Mouse (Mus musculus): ENCODE measurements at regions not wholly inside any gene's neighbourhood (a gene's known extent, or its start where the extent isn't known, plus 50 kb on each side); places are given as distances from the start of the nearest gene placed in this dataset.

DNA sequence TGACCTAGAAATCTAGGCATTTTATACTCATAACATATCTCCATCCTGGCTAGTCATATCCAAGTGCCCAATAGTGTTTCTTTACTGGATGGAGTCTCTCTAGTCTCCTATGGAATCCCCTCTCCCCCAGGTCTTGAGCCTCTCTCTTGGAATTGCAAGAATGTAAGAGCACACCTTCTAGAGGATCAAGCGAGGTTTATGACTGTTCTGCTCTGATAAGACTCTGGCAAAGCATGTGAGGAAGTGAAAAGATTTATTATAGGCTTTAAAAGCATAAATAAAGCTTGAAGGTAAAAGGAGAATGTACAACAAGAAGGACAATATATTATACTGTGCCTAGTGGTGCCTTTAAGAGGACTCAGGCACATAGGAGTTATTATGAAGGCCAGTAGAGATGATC, 62.8 kb upstream of the Thsd7a start:
- TF ChIP-seq CHD2 (IDR thresholded peaks at IDR 0.05; ENCODE audit: low read depth, low read length) (no peak), ZNF384 (IDR thresholded peaks at IDR 0.05; ENCODE audit: low read depth, low read length) (no peak), HCFC1 (IDR thresholded peaks at IDR 0.05; ENCODE audit: borderline replicate concordance, insufficient read depth, low read length) (no peak)
